Mouse (Mus musculus): ENCODE results near the gene Anapc7. TPM values are rescaled to one million over a fixed set of nuclear protein-coding genes. Genes with fewer than 3 reads are reported as not detected.

Gene Anapc7
- total and polyA plus RNA-seq, 3 experiments: 39.9 to 49.7 TPM; not detected in 1

GRCm38 (mm10) chr5:122493035-122493434, 71.5 kb downstream of the Anapc7 start:
- Histone ChIP-seq H3K9ac (ENCODE audit: control insufficient read depth, low read depth, low read length, poor library complexity, severe bottlenecking) (no peak overlapping the region), H3K4me1 (ENCODE audit: control insufficient read depth in 1 of 2, insufficient read depth in 2 of 2, low read length in 2 of 2) (peaks cover 2 to 4% of the 10 kb centered on the region in 2 experiments; a peak in 3 of 4 replicates), H3K9me3 (replicated peaks; ENCODE audit: insufficient read depth, low read length) (no peaks in the 10 kb centered on the region), H3K79me2 (ENCODE audit: control insufficient read depth, insufficient read depth, low read length, poor library complexity) (peaks cover 38% of the 10 kb centered on the region), H3K27ac (ENCODE audit: control insufficient read depth, low read depth, low read length) (no peak overlapping the region), H3K4me3 (ENCODE audit: control insufficient read depth in 1 of 2, insufficient read depth in 1 of 2, low read depth in 2 of 2, low read length in 2 of 2) (no peak overlapping the region), H3K36me3 (ENCODE audit: control insufficient read depth in 1 of 2, insufficient read depth in 2 of 2, low read length in 2 of 2) (peaks cover 30 to 72% of the 10 kb centered on the region in 2 experiments), H3K27me3 (ENCODE audit: control insufficient read depth in 1 of 2, insufficient read depth in 2 of 2, low read length in 2 of 2) (no peaks in the 10 kb centered on the region)
- no peak for DNase-seq (ENCODE audit: low read depth, low spot score)
- no peak for TF ChIP-seq RAD21 (IDR thresholded peaks at IDR 0.05; ENCODE audit: low read depth, low read length)
- TF ChIP-seq POLR2AphosphoS2 (IDR thresholded peaks at IDR 0.05; ENCODE audit: low read length): no peak
- no peak for TF ChIP-seq TAL1 (IDR thresholded peaks at IDR 0.05; ENCODE audit: low read length)
- TF ChIP-seq ZC3H11A (IDR thresholded peaks at IDR 0.05; ENCODE audit: low read depth, low read length): no peak

DNA sequence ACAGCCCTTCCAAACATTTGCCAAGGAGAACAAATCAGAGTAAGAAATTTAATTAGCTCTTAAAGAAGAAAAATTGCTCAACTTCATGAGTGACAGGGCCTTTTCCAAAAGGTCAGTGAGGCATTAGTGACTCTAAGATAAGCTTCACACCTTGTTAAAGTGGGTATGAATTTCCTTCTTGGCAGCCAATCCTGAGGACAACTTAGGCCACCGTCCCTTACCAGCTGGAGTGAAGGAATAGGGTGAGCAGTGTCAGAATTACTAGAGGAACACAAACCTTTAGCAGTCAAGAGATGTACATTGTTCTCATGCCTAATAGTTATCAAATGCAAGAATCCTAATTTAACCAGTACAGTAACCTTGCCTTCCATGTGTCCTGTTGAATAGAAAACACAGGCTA, 73.0 kb downstream of the Anapc7 start:
- Histone ChIP-seq H3K79me2 (ENCODE audit: control insufficient read depth, insufficient read depth, low read length, poor library complexity) (peaks cover 44% of the 10 kb centered on the region), H3K9ac (ENCODE audit: control insufficient read depth, low read depth, low read length, poor library complexity, severe bottlenecking) (no peak overlapping the region), H3K36me3 (ENCODE audit: control insufficient read depth in 1 of 2, insufficient read depth in 2 of 2, low read length in 2 of 2) (peaks cover 40 to 70% of the 10 kb centered on the region in 2 experiments), H3K27me3 (ENCODE audit: control insufficient read depth in 1 of 2, insufficient read depth in 2 of 2, low read length in 2 of 2) (no peaks in the 10 kb centered on the region), H3K9me3 (replicated peaks; ENCODE audit: insufficient read depth, low read length) (no peaks in the 10 kb centered on the region), H3K4me3 (ENCODE audit: control insufficient read depth in 1 of 2, insufficient read depth in 1 of 2, low read depth in 2 of 2, low read length in 2 of 2) (no peak overlapping the region), H3K27ac (ENCODE audit: control insufficient read depth, low read depth, low read length) (no peak overlapping the region), H3K4me1 (ENCODE audit: control insufficient read depth in 1 of 2, insufficient read depth in 2 of 2, low read length in 2 of 2) (peaks cover 4 to 12% of the 10 kb centered on the region in 2 experiments; a peak in 3 of 4 replicates)
- TF ChIP-seq MAX (IDR thresholded peaks at IDR 0.05; ENCODE audit: low read length) (no peak), RAD21 (IDR thresholded peaks at IDR 0.05; ENCODE audit: low read depth, low read length) (no peak), CTCF (IDR thresholded peaks at IDR 0.05 in 2 of 3, conservative IDR thresholded peaks at IDR 0.05 in 1 of 3; ENCODE audit: control insufficient read depth in 1 of 3, insufficient read depth in 1 of 3, low read depth in 2 of 3, low read length in 3 of 3, poor library complexity in 1 of 3, severe bottlenecking in 1 of 3) (no peak), MYC (IDR thresholded peaks at IDR 0.05; ENCODE audit: low read depth, low read length) (no peak), MAFK (IDR thresholded peaks at IDR 0.05; ENCODE audit: borderline replicate concordance, low read depth, low read length) (no peak), GATA1 (IDR thresholded peaks at IDR 0.05; ENCODE audit: low read depth, low read length) (no peak), CHD2 (IDR thresholded peaks at IDR 0.05; ENCODE audit: low read length) (no peak), CHD1 (IDR thresholded peaks at IDR 0.05; ENCODE audit: low read depth, low read length) (no peak), BHLHE40 (IDR thresholded peaks at IDR 0.05; ENCODE audit: borderline replicate concordance, low read depth, low read length) (no peak), USF2 (IDR thresholded peaks at IDR 0.05; ENCODE audit: borderline replicate concordance in 1 of 2, insufficient read depth in 1 of 2, low read depth in 1 of 2, low read length in 2 of 2) (no peak), POLR2AphosphoS2 (IDR thresholded peaks at IDR 0.05; ENCODE audit: low read length) (no peak), KAT2A (conservative IDR thresholded peaks at IDR 0.05; ENCODE audit: low read depth, low read length) (no peak), MYB (IDR thresholded peaks at IDR 0.05; ENCODE audit: low read depth, low read length) (no peak), POLR2A (IDR thresholded peaks at IDR 0.05; ENCODE audit: control insufficient read depth in 1 of 2, insufficient read depth in 1 of 2, low read depth in 1 of 2, low read length in 2 of 2, poor library complexity in 1 of 2) (no peak), UBTF (IDR thresholded peaks at IDR 0.05; ENCODE audit: borderline replicate concordance, insufficient read depth, low read depth, low read length) (no peak), SMC3 (IDR thresholded peaks at IDR 0.05; ENCODE audit: low read depth, low read length) (no peak), RCOR1 (IDR thresholded peaks at IDR 0.05; ENCODE audit: low read depth, low read length) (no peak), ETS1 (IDR thresholded peaks at IDR 0.05; ENCODE audit: low read depth, low read length) (no peak)
- no peak for DNase-seq (ENCODE audit: low read depth, low spot score)

Other genes starting within 250 kb of the Anapc7 start
- gene Hvcn1, start 214.9 kb upstream of the Anapc7 start, total RNA-seq (2012; rRNA removed): 8.4 and 9.1 TPM in 2 replicates
- 10 to 100 TPM in 1 of 2 experiments, not detected in 1; 13.5 TPM for gene Hvcn1, start 214.9 kb upstream of the Anapc7 start, polyA plus RNA-seq (2012; ENCODE audit: insufficient read depth in 1 of 2, insufficient read length in 2 of 2, low read depth in 1 of 2, low replicate concordance in 2 of 2, missing spikeins in 1 of 2)
- 2.5 and 3.8 TPM in 2 replicates for gene Tctn1, start 157.2 kb upstream of the Anapc7 start, total RNA-seq (2012; rRNA removed)
- 1 to 10 TPM in 1 of 2 experiments, not detected in 1; 6.0 TPM for gene Tctn1, start 157.2 kb upstream of the Anapc7 start, polyA plus RNA-seq (2012; ENCODE audit: insufficient read depth in 1 of 2, insufficient read length in 2 of 2, low read depth in 1 of 2, low replicate concordance in 2 of 2, missing spikeins in 1 of 2)
- 16.0 and 17.3 TPM in 2 replicates for gene Pptc7, start 137.3 kb upstream of the Anapc7 start, total RNA-seq (2012; rRNA removed)
- gene Pptc7, start 137.3 kb upstream of the Anapc7 start, polyA plus RNA-seq (2012; ENCODE audit: insufficient read depth in 1 of 2, insufficient read length in 2 of 2, low read depth in 1 of 2, low replicate concordance in 2 of 2, missing spikeins in 1 of 2): 10 to 100 TPM in 1 of 2 experiments, not detected in 1; 22.3 TPM
- 7.3 and 9.1 TPM in 2 replicates for gene Rad9b, start 67.5 kb upstream of the Anapc7 start, total RNA-seq (2012; rRNA removed)
- gene Rad9b, start 67.5 kb upstream of the Anapc7 start, polyA plus RNA-seq (2012; ENCODE audit: insufficient read depth in 1 of 2, insufficient read length in 2 of 2, low read depth in 1 of 2, low replicate concordance in 2 of 2, missing spikeins in 1 of 2): 10 to 100 TPM in 1 of 2 experiments, not detected in 1; 11.1 TPM
- 91.9 and 92.1 TPM in 2 replicates for gene Vps29, start 67.3 kb upstream of the Anapc7 start, total RNA-seq (2012; rRNA removed)
- 100 to 1,000 TPM; 101 to 424 TPM for gene Vps29, start 67.3 kb upstream of the Anapc7 start, polyA plus RNA-seq (2012; ENCODE audit: insufficient read depth in 1 of 2, insufficient read length in 2 of 2, low read depth in 1 of 2, low replicate concordance in 2 of 2, missing spikeins in 1 of 2)
- 81.1 and 85.6 TPM in 2 replicates for gene Gpn3, start 49.8 kb upstream of the Anapc7 start, total RNA-seq (2012; rRNA removed)
- 10 to 100 TPM in 1 of 2 experiments, not detected in 1; 89.9 TPM for gene Gpn3, start 49.8 kb upstream of the Anapc7 start, polyA plus RNA-seq (2012; ENCODE audit: insufficient read depth in 1 of 2, insufficient read length in 2 of 2, low read depth in 1 of 2, low replicate concordance in 2 of 2, missing spikeins in 1 of 2)
- 68.9 and 73.8 TPM in 2 replicates for gene Fam216a, start 49.3 kb upstream of the Anapc7 start, total RNA-seq (2012; rRNA removed)
- gene Fam216a, start 49.3 kb upstream of the Anapc7 start, polyA plus RNA-seq (2012; ENCODE audit: insufficient read depth in 1 of 2, insufficient read length in 2 of 2, low read depth in 1 of 2, low replicate concordance in 2 of 2, missing spikeins in 1 of 2): 100 to 1,000 TPM in 1 of 2 experiments, not detected in 1; 100 TPM
- gene Arpc3, start 29.8 kb upstream of the Anapc7 start, total RNA-seq (2012; rRNA removed): 406 and 433 TPM in 2 replicates
- 1,000 to 10,000 TPM in 1 of 2 experiments, 100 to 1,000 TPM in 1; 365 to 1,109 TPM for gene Arpc3, start 29.8 kb upstream of the Anapc7 start, polyA plus RNA-seq (2012; ENCODE audit: insufficient read depth in 1 of 2, insufficient read length in 2 of 2, low read depth in 1 of 2, low replicate concordance in 2 of 2, missing spikeins in 1 of 2)
- 115 and 117 TPM in 2 replicates for gene Atp2a2, start 80.5 kb downstream of the Anapc7 start, total RNA-seq (2012; rRNA removed)
- gene Atp2a2, start 80.5 kb downstream of the Anapc7 start, polyA plus RNA-seq (2012; ENCODE audit: insufficient read depth in 1 of 2, insufficient read length in 2 of 2, low read depth in 1 of 2, low replicate concordance in 2 of 2, missing spikeins in 1 of 2): 100 to 1,000 TPM; 176 to 199 TPM
- 1.5 TPM in 2 replicates for gene Ift81, start 192.8 kb downstream of the Anapc7 start, total RNA-seq (2012; rRNA removed)
- 1 to 10 TPM in 1 of 2 experiments, not detected in 1; 1.9 TPM for gene Ift81, start 192.8 kb downstream of the Anapc7 start, polyA plus RNA-seq (2012; ENCODE audit: insufficient read depth in 1 of 2, insufficient read length in 2 of 2, low read depth in 1 of 2, low replicate concordance in 2 of 2, missing spikeins in 1 of 2)
- gene P2rx7, start 222.2 kb downstream of the Anapc7 start, total RNA-seq (2012; rRNA removed): 25.3 and 29.3 TPM in 2 replicates
- gene P2rx7, start 222.2 kb downstream of the Anapc7 start, polyA plus RNA-seq (2012; ENCODE audit: insufficient read depth in 1 of 2, insufficient read length in 2 of 2, low read depth in 1 of 2, low replicate concordance in 2 of 2, missing spikeins in 1 of 2): 100 to 1,000 TPM in 1 of 2 experiments, 10 to 100 TPM in 1; 40.8 to 254 TPM